Mouse (Mus musculus) B cell, adult (primary cell): Measurements from ENCODE around the gene Ttc23l. TPM values are rescaled to one million over a fixed set of nuclear protein-coding genes. Genes with fewer than 3 reads are reported as not detected.

Experiments used
- total RNA-seq: library from RNA; stranded (reverse); gene quantifications from 4 replicates; pipeline ENCODE4 v1.2.4, GENCODE M21; 2023; ENCODE audit not compliant: inconsistent age

The Ttc23l gene
- not detected in 4 replicates for total RNA-seq

GRCm38 (mm10) chr15:10558465-10558864 lies at the start of gene Ttc23l:
Ttc23l (minus strand) TSS chr15:10558668.

GRCm38 (mm10) chr15:10485484-10486364 lies 72.7 kb downstream of the Ttc23l start, which contains the start of the genes Brix1 and Rad1:
Brix1 (minus strand) TSS chr15:10485947.
Rad1 (plus strand) TSS chr15:10486018.

DNA sequence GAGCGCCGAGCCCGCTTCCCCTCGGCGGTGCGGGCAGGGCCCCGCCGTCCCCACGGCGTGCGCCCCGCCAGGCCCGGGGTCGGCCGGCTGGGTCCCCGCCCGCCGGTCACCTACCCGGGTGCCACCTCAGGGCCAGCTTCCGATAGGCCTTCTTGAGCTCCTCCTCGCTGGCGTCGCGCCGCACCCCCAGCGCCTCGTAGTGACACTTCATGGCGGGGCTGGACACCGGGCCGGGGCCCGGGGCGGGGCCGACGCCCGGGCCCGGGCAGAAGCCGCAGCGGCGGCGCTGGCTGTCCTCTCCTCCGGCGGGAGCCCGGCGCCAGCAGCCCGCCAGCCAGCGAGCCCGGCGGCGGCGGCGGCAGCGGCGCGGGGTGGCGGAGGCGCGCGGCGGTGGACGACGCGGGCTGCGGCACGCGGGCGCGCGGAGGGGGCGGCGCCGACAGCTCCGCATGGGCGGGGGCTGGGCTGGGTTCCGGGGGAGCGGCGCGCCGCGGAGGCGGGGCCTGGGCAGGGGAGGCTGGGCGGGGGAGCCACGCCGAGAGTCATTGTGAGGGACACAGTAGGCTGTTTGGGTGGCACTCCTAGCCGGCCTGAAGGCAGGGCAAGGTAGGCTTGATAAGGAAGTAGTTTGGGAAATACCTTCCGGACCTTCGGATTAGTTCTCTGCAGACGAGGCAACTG lies 88.2 kb downstream of the Ttc23l start, which contains the start of gene Dnajc21:
TSS of gene Dnajc21 (minus strand) at position 366 of the 681 bp plus-strand sequence.

Other genes with a start within 250 kb of the Ttc23l start
- gene Gm21973, start 233.3 kb downstream of the Ttc23l start, total RNA-seq: not detected in 4 replicates
- not detected in 4 replicates for gene Agxt2, start 200.1 kb downstream of the Ttc23l start, total RNA-seq
- gene Dnajc21, start 88.2 kb downstream of the Ttc23l start, total RNA-seq: 31.4 to 35.9 TPM (median 34.1 TPM) in 4 replicates
- gene Brix1, start 72.7 kb downstream of the Ttc23l start, total RNA-seq: 37.1 to 50.5 TPM (median 37.8 TPM) in 4 replicates
- 24.8 to 37.9 TPM (median 33.1 TPM) in 4 replicates for gene Rad1, start 72.7 kb downstream of the Ttc23l start, total RNA-seq
- gene Rai14, start 156.0 kb upstream of the Ttc23l start, total RNA-seq: not detected in 4 replicates